Mouse (Mus musculus): ENCODE results near the gene Tmem265.

- TF ChIP-seq CTCF (IDR thresholded peaks at IDR 0.05; ENCODE audit: low read depth, low read length) (no peak), POLR2AphosphoS5 (IDR thresholded peaks at IDR 0.05; ENCODE audit: insufficient replicate concordance, low read depth, low read length) (no peak)
Measured at GRCm38 (mm10) chr7:127519284-127519683, 41.9 kb upstream of the Tmem265 start, which contains the start of gene Gm42715.

All from G1E (cell line).